Mouse (Mus musculus): Measurements from ENCODE around the gene Olfr594.
"Not testable (repeated sequence)": the region's sequence is repeated elsewhere in the genome, so short reads cannot be mapped to it uniquely, and the experiment has no call there.

Olfr594 gene

GRCm38 (mm10) chr7:103216696-103217095 lies at the start of gene Olfr594:
Olfr594 (plus strand) TSS chr7:103216996.
- Histone ChIP-seq H3K27me3 (ENCODE audit: control insufficient read depth, insufficient read depth, low read length, poor library complexity, severe bottlenecking) (no peaks in the 10 kb centered on the region), H3K36me3 (ENCODE audit: control insufficient read depth, insufficient read depth, low read length, poor library complexity, severe bottlenecking) (no peaks in the 10 kb centered on the region)
- no peak for DNase-seq (ENCODE audit: low read depth, low spot score)

DNA sequence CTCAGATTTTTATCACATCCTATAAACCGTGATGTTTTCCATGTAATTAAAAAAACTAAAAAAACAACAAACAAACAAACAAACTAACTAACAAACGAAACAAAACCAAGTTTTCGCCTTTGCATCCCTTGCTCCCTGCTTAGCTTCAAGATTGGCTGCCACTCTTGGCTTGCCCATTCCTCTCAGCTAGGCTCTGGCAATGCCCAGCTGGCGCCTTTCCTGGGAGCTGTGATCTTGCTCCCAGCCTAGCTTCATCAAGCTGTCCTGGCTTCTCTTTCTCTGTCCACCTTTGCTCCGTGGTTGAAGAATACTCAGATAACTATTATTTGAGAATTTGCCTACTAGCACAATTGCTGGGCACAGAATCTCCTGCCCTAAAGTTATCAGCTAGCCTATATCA lies 47.1 kb upstream of the Olfr594 start:
- no peak for DNase-seq (ENCODE audit: low read depth, low spot score)
- Histone ChIP-seq H3K27me3 (ENCODE audit: control insufficient read depth, insufficient read depth, low read length, poor library complexity, severe bottlenecking) (no peaks in the 10 kb centered on the region), H3K36me3 (ENCODE audit: control insufficient read depth, insufficient read depth, low read length, poor library complexity, severe bottlenecking) (no peaks in the 10 kb centered on the region)

GRCm38 (mm10) chr7:103178240-103178639 lies 38.6 kb upstream of the Olfr594 start, which contains the start of gene Olfr591:
Olfr591 (minus strand) TSS chr7:103178340.
- no peaks in the 10 kb centered on the region for H3K27me3 ChIP-seq (ENCODE audit: control insufficient read depth, insufficient read depth, low read length, poor library complexity, severe bottlenecking)
- H3K36me3 ChIP-seq (ENCODE audit: control insufficient read depth, insufficient read depth, low read length, poor library complexity, severe bottlenecking), result no peaks in the 10 kb centered on the region
- no peak for DNase-seq (ENCODE audit: low read depth, low spot score)

GRCm38 (mm10) chr7:103184503-103184902 lies 32.3 kb upstream of the Olfr594 start, which contains the start of gene Olfr592:
Olfr592 (plus strand) TSS chr7:103184803.
- not testable (repeated sequence) for H3K36me3 ChIP-seq (ENCODE audit: control insufficient read depth, insufficient read depth, low read length, poor library complexity, severe bottlenecking); DNase-seq (ENCODE audit: low read depth, low spot score); H3K27me3 ChIP-seq (ENCODE audit: control insufficient read depth, insufficient read depth, low read length, poor library complexity, severe bottlenecking)

DNA sequence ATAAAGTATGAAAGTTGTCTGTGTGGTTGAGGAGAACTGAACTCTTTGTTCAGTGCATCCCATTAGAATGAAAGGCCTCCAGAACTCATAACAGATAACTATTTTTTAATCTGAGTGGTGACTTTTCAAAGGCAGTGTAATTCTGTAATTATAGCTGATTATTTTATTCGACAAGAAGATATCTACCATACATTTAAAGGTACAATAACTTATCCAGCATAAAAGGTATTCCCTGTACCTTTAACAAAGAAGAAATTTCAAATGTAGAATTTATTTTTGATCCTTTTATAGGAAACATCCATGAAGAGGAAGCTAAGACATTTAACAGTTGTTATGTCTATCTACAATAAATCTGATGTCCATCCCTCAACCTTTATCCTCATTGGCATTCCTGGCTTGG lies 5.2 kb upstream of the Olfr594 start, which contains the start of gene Olfr593:
Gene Olfr593 (plus strand): TSS at position 301 of the 400 bp plus-strand sequence.
- no peak for DNase-seq (ENCODE audit: low read depth, low spot score)
- H3K27me3 ChIP-seq (ENCODE audit: control insufficient read depth, insufficient read depth, low read length, poor library complexity, severe bottlenecking), result no peaks in the 10 kb centered on the region
- H3K36me3 ChIP-seq (ENCODE audit: control insufficient read depth, insufficient read depth, low read length, poor library complexity, severe bottlenecking), result no peaks in the 10 kb centered on the region

GRCm38 (mm10) chr7:103212050-103212449 lies 4.7 kb upstream of the Olfr594 start:
- not testable (repeated sequence) for H3K36me3 ChIP-seq (ENCODE audit: control insufficient read depth, insufficient read depth, low read length, poor library complexity, severe bottlenecking); H3K27me3 ChIP-seq (ENCODE audit: control insufficient read depth, insufficient read depth, low read length, poor library complexity, severe bottlenecking); DNase-seq (ENCODE audit: low read depth, low spot score)

DNA sequence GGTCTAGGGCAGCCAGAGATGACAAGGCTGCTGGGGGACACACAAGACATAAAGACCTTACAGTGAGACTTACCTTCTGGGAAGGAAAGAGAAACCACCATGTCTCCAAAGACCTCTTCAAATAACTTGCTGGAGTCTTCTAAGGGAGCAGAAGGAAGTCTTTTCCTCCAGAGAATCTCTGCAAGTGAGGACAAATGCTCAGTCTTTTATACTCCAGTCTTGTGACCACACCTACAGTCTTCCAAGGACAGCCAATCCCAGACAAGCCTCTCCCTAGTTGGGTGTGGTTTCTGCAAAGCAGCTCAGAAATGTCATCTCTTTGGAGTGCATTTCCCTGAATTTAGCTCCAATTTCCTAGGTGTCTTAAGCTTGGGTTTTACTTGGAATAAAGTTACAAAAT lies 35.6 kb downstream of the Olfr594 start, which contains the start of gene Usp17ld:
Gene Usp17ld (minus strand): TSS at position 101 of the 400 bp plus-strand sequence.
- DNase-seq (ENCODE audit: low read depth, low spot score); H3K27me3 ChIP-seq (ENCODE audit: control insufficient read depth, insufficient read depth, low read length, poor library complexity, severe bottlenecking); H3K36me3 ChIP-seq (ENCODE audit: control insufficient read depth, insufficient read depth, low read length, poor library complexity, severe bottlenecking): not testable (repeated sequence)
